Mouse (Mus musculus): ENCODE results near the gene Abcf2. TPM values are rescaled to one million over a fixed set of nuclear protein-coding genes. Genes with fewer than 3 reads are reported as not detected.

Abcf2 gene
- total and polyA plus RNA-seq, 3 experiments = 244 to 257 TPM; not detected in 1

- H3K9ac ChIP-seq (ENCODE audit: control insufficient read depth, low read depth, low read length, poor library complexity, severe bottlenecking) = no peak overlapping the region
- no peaks in the 10 kb centered on the region for H3K9me3 ChIP-seq (replicated peaks; ENCODE audit: insufficient read depth, low read length)
- no peaks in the 10 kb centered on the region for H3K79me2 ChIP-seq (ENCODE audit: control insufficient read depth, insufficient read depth, low read length, poor library complexity)
- no peak overlapping the region for H3K4me3 ChIP-seq (ENCODE audit: control insufficient read depth in 1 of 2, insufficient read depth in 1 of 2, low read depth in 2 of 2, low read length in 2 of 2)
- peaks cover 23 to 36% of the 10 kb centered on the region in 2 experiments for H3K27me3 ChIP-seq (ENCODE audit: control insufficient read depth in 1 of 2, insufficient read depth in 2 of 2, low read length in 2 of 2)
- no peaks in the 10 kb centered on the region for H3K4me1 ChIP-seq (ENCODE audit: control insufficient read depth in 1 of 2, insufficient read depth in 2 of 2, low read length in 2 of 2)
- no peak for DNase-seq (ENCODE audit: low read depth, low spot score)
- no peak overlapping the region for H3K27ac ChIP-seq (ENCODE audit: control insufficient read depth, low read depth, low read length)
- H3K36me3 ChIP-seq (ENCODE audit: control insufficient read depth in 1 of 2, insufficient read depth in 2 of 2, low read length in 2 of 2) = no peaks in the 10 kb centered on the region
- no peak for TF ChIP-seq E2F4 (IDR thresholded peaks at IDR 0.05; ENCODE audit: borderline replicate concordance, low read depth, low read length)
- no peak for TF ChIP-seq EP300 (IDR thresholded peaks at IDR 0.05; ENCODE audit: low read depth in 1 of 2, low read length in 2 of 2)
- TF ChIP-seq MXI1 (IDR thresholded peaks at IDR 0.05; ENCODE audit: low read depth, low read length) = no peak
- TF ChIP-seq HCFC1 (IDR thresholded peaks at IDR 0.05; ENCODE audit: low read depth, low read length) = no peak
- TF ChIP-seq KAT2A (conservative IDR thresholded peaks at IDR 0.05; ENCODE audit: low read depth, low read length) = no peak
- TF ChIP-seq POLR2A (IDR thresholded peaks at IDR 0.05; ENCODE audit: control insufficient read depth in 1 of 2, insufficient read depth in 1 of 2, low read depth in 1 of 2, low read length in 2 of 2, poor library complexity in 1 of 2) = no peak
- TF ChIP-seq CHD1 (IDR thresholded peaks at IDR 0.05; ENCODE audit: low read depth, low read length) = no peak
- no peak for TF ChIP-seq ETS1 (IDR thresholded peaks at IDR 0.05; ENCODE audit: low read depth, low read length)
- TF ChIP-seq USF1 (IDR thresholded peaks at IDR 0.05; ENCODE audit: low read depth, low read length) = no peak
- TF ChIP-seq RCOR1 (IDR thresholded peaks at IDR 0.05; ENCODE audit: low read depth, low read length) = no peak
- no peak for TF ChIP-seq GABPA (IDR thresholded peaks at IDR 0.05; ENCODE audit: low read depth, low read length)
- TF ChIP-seq ELF1 (IDR thresholded peaks at IDR 0.05; ENCODE audit: low read depth, low read length) = no peak
- no peak for TF ChIP-seq NRF1 (IDR thresholded peaks at IDR 0.05; ENCODE audit: insufficient read depth, low read depth, low read length, poor library complexity, severe bottlenecking)
- no peak for TF ChIP-seq ZMIZ1 (IDR thresholded peaks at IDR 0.05; ENCODE audit: low read depth, low read length)
- no peak for TF ChIP-seq MAX (IDR thresholded peaks at IDR 0.05; ENCODE audit: low read length)
- no peak for TF ChIP-seq MAFK (IDR thresholded peaks at IDR 0.05; ENCODE audit: borderline replicate concordance, low read depth, low read length)
- no peak for TF ChIP-seq USF2 (IDR thresholded peaks at IDR 0.05; ENCODE audit: borderline replicate concordance in 1 of 2, insufficient read depth in 1 of 2, low read depth in 1 of 2, low read length in 2 of 2)
- TF ChIP-seq SMC3 (IDR thresholded peaks at IDR 0.05; ENCODE audit: low read depth, low read length) = no peak
- no peak for TF ChIP-seq SIN3A (IDR thresholded peaks at IDR 0.05; ENCODE audit: low read length)
These were observed 55.9 kb downstream of the Abcf2 start for GRCm38 (mm10) chr5:24521366-24521765.

Other genes with a start within 250 kb of the Abcf2 start
- gene Kcnh2, start 225.9 kb downstream of the Abcf2 start, total RNA-seq (2012; rRNA removed) = 1.8 and 2.0 TPM in 2 replicates
- 1 to 10 TPM in 1 of 2 experiments, not detected in 1; 6.8 TPM for gene Kcnh2, start 225.9 kb downstream of the Abcf2 start, polyA plus RNA-seq (2012; ENCODE audit: insufficient read depth in 1 of 2, insufficient read length in 2 of 2, low read depth in 1 of 2, low replicate concordance in 2 of 2, missing spikeins in 1 of 2)
- gene Nos3, start 212.7 kb downstream of the Abcf2 start, total RNA-seq (2012; rRNA removed) = 2.0 and 3.9 TPM in 2 replicates
- gene Nos3, start 212.7 kb downstream of the Abcf2 start, polyA plus RNA-seq (2012; ENCODE audit: insufficient read depth in 1 of 2, insufficient read length in 2 of 2, low read depth in 1 of 2, low replicate concordance in 2 of 2, missing spikeins in 1 of 2) = 1 to 10 TPM in 1 of 2 experiments, not detected in 1; 6.2 TPM
- gene Atg9b, start 185.3 kb downstream of the Abcf2 start, total RNA-seq (2012; rRNA removed) = 30.2 and 41.2 TPM in 2 replicates
- 10 to 100 TPM in 1 of 2 experiments, not detected in 1; 41.5 TPM for gene Atg9b, start 185.3 kb downstream of the Abcf2 start, polyA plus RNA-seq (2012; ENCODE audit: insufficient read depth in 1 of 2, insufficient read length in 2 of 2, low read depth in 1 of 2, low replicate concordance in 2 of 2, missing spikeins in 1 of 2)
- 72.4 and 76.9 TPM in 2 replicates for gene Abcb8, start 183.8 kb downstream of the Abcf2 start, total RNA-seq (2012; rRNA removed)
- 100 to 1,000 TPM in 1 of 2 experiments, not detected in 1; 124 TPM for gene Abcb8, start 183.8 kb downstream of the Abcf2 start, polyA plus RNA-seq (2012; ENCODE audit: insufficient read depth in 1 of 2, insufficient read length in 2 of 2, low read depth in 1 of 2, low replicate concordance in 2 of 2, missing spikeins in 1 of 2)
- 0.04 TPM in 1 of 2 replicates, not detected in the other for gene Asic3, start 164.1 kb downstream of the Abcf2 start, total RNA-seq (2012; rRNA removed)
- gene Asic3, start 164.1 kb downstream of the Abcf2 start, polyA plus RNA-seq (2012; ENCODE audit: insufficient read depth in 1 of 2, insufficient read length in 2 of 2, low read depth in 1 of 2, low replicate concordance in 2 of 2, missing spikeins in 1 of 2) = under 1 TPM in 1 of 2 experiments, not detected in 1; 0.35 TPM
- 18.2 and 24.8 TPM in 2 replicates for gene Cdk5, start 153.9 kb downstream of the Abcf2 start, total RNA-seq (2012; rRNA removed)
- gene Cdk5, start 153.9 kb downstream of the Abcf2 start, polyA plus RNA-seq (2012; ENCODE audit: insufficient read depth in 1 of 2, insufficient read length in 2 of 2, low read depth in 1 of 2, low replicate concordance in 2 of 2, missing spikeins in 1 of 2) = 10 to 100 TPM in 1 of 2 experiments, not detected in 1; 82.6 TPM
- 20.1 and 20.9 TPM in 2 replicates for gene Slc4a2, start 153.6 kb downstream of the Abcf2 start, total RNA-seq (2012; rRNA removed)
- 10 to 100 TPM in 1 of 2 experiments, not detected in 1; 56.3 TPM for gene Slc4a2, start 153.6 kb downstream of the Abcf2 start, polyA plus RNA-seq (2012; ENCODE audit: insufficient read depth in 1 of 2, insufficient read length in 2 of 2, low read depth in 1 of 2, low replicate concordance in 2 of 2, missing spikeins in 1 of 2)
- gene Fastk, start 132.2 kb downstream of the Abcf2 start, total RNA-seq (2012; rRNA removed) = 87.6 and 111 TPM in 2 replicates
- 100 to 1,000 TPM; 228 to 273 TPM for gene Fastk, start 132.2 kb downstream of the Abcf2 start, polyA plus RNA-seq (2012; ENCODE audit: insufficient read depth in 1 of 2, insufficient read length in 2 of 2, low read depth in 1 of 2, low replicate concordance in 2 of 2, missing spikeins in 1 of 2)
- 16.4 and 17.8 TPM in 2 replicates for gene Tmub1, start 129.6 kb downstream of the Abcf2 start, total RNA-seq (2012; rRNA removed)
- 10 to 100 TPM in 1 of 2 experiments, not detected in 1; 36.0 TPM for gene Tmub1, start 129.6 kb downstream of the Abcf2 start, polyA plus RNA-seq (2012; ENCODE audit: insufficient read depth in 1 of 2, insufficient read length in 2 of 2, low read depth in 1 of 2, low replicate concordance in 2 of 2, missing spikeins in 1 of 2)
- gene Agap3, start 125.3 kb downstream of the Abcf2 start, total RNA-seq (2012; rRNA removed) = 104 and 116 TPM in 2 replicates
- gene Agap3, start 125.3 kb downstream of the Abcf2 start, polyA plus RNA-seq (2012; ENCODE audit: insufficient read depth in 1 of 2, insufficient read length in 2 of 2, low read depth in 1 of 2, low replicate concordance in 2 of 2, missing spikeins in 1 of 2) = 100 to 1,000 TPM; 138 to 203 TPM
- gene Gbx1, start 50.3 kb downstream of the Abcf2 start, total RNA-seq (2012; rRNA removed) = 0.08 and 0.36 TPM in 2 replicates
- gene Gbx1, start 50.3 kb downstream of the Abcf2 start, polyA plus RNA-seq (2012; ENCODE audit: insufficient read depth in 1 of 2, insufficient read length in 2 of 2, low read depth in 1 of 2, low replicate concordance in 2 of 2, missing spikeins in 1 of 2) = under 1 TPM in 1 of 2 experiments, not detected in 1; 0.49 TPM
- 0.12 and 0.13 TPM in 2 replicates for gene Asb10, start 36.5 kb downstream of the Abcf2 start, total RNA-seq (2012; rRNA removed)
- under 1 TPM in 1 of 2 experiments, not detected in 1; 0.32 TPM for gene Asb10, start 36.5 kb downstream of the Abcf2 start, polyA plus RNA-seq (2012; ENCODE audit: insufficient read depth in 1 of 2, insufficient read length in 2 of 2, low read depth in 1 of 2, low replicate concordance in 2 of 2, missing spikeins in 1 of 2)
- gene 4931409K22Rik, start 20.7 kb downstream of the Abcf2 start, total RNA-seq (2012; rRNA removed) = not detected in 2 replicates
- gene 4931409K22Rik, start 20.7 kb downstream of the Abcf2 start, polyA plus RNA-seq (2012; ENCODE audit: insufficient read depth in 1 of 2, insufficient read length in 2 of 2, low read depth in 1 of 2, low replicate concordance in 2 of 2, missing spikeins in 1 of 2) = not detected
- 37.1 and 37.9 TPM in 2 replicates for gene Chpf2, start 9.3 kb upstream of the Abcf2 start, total RNA-seq (2012; rRNA removed)
- 10 to 100 TPM in 1 of 2 experiments, not detected in 1; 39.7 TPM for gene Chpf2, start 9.3 kb upstream of the Abcf2 start, polyA plus RNA-seq (2012; ENCODE audit: insufficient read depth in 1 of 2, insufficient read length in 2 of 2, low read depth in 1 of 2, low replicate concordance in 2 of 2, missing spikeins in 1 of 2)
- gene Smarcd3, start 46.9 kb upstream of the Abcf2 start, total RNA-seq (2012; rRNA removed) = 2.1 and 2.7 TPM in 2 replicates
- gene Smarcd3, start 46.9 kb upstream of the Abcf2 start, polyA plus RNA-seq (2012; ENCODE audit: insufficient read depth in 1 of 2, insufficient read length in 2 of 2, low read depth in 1 of 2, low replicate concordance in 2 of 2, missing spikeins in 1 of 2) = 10 to 100 TPM in 1 of 2 experiments, not detected in 1; 16.5 TPM
- gene Nub1, start 108.1 kb upstream of the Abcf2 start, total RNA-seq (2012; rRNA removed) = 38.3 and 45.0 TPM in 2 replicates
- gene Nub1, start 108.1 kb upstream of the Abcf2 start, polyA plus RNA-seq (2012; ENCODE audit: insufficient read depth in 1 of 2, insufficient read length in 2 of 2, low read depth in 1 of 2, low replicate concordance in 2 of 2, missing spikeins in 1 of 2) = 10 to 100 TPM in 1 of 2 experiments, not detected in 1; 59.6 TPM
- 0.07 TPM in 1 of 2 replicates, not detected in the other for gene Wdr86, start 153.3 kb upstream of the Abcf2 start, total RNA-seq (2012; rRNA removed)
- gene Wdr86, start 153.3 kb upstream of the Abcf2 start, polyA plus RNA-seq (2012; ENCODE audit: insufficient read depth in 1 of 2, insufficient read length in 2 of 2, low read depth in 1 of 2, low replicate concordance in 2 of 2, missing spikeins in 1 of 2) = not detected
- gene Crygn, start 180.5 kb upstream of the Abcf2 start, total RNA-seq (2012; rRNA removed) = not detected in 2 replicates
- under 1 TPM in 1 of 2 experiments, not detected in 1; 0.89 TPM for gene Crygn, start 180.5 kb upstream of the Abcf2 start, polyA plus RNA-seq (2012; ENCODE audit: insufficient read depth in 1 of 2, insufficient read length in 2 of 2, low read depth in 1 of 2, low replicate concordance in 2 of 2, missing spikeins in 1 of 2)

All from MEL (cell line).